Mouse (Mus musculus) embryonic fibroblast, embryonic 13.5 days (primary cell): ENCODE measurements at regions not wholly inside any gene's neighbourhood (a gene's known extent, or its start where the extent isn't known, plus 50 kb on each side); places are given as distances from the start of the nearest gene placed in this dataset.

ENCODE experiments used
- H3K27ac ChIP-seq: 2 replicates; pipeline ENCODE4 v1.5.1; 2012; ENCODE audit warnings: low read length, control low read depth, inconsistent platforms; ENCODE audit not compliant: insufficient read depth
- H3K4me1 ChIP-seq: 2 replicates; pipeline ENCODE4 v1.6.1; 2011; ENCODE audit warnings: low read length; ENCODE audit not compliant: control insufficient read depth, insufficient read depth
- H3K4me3 ChIP-seq: 2 replicates; pipeline ENCODE4 v1.5.1; 2011; ENCODE audit warnings: mild to moderate bottlenecking, control low read depth, low read length; ENCODE audit not compliant: insufficient read depth
- CTCF ChIP-seq: IDR thresholded peaks from 2 replicates; pipeline ENCODE4 v1.5.1; 2011; ENCODE audit warnings: mild to moderate bottlenecking, control low read depth, low read length, moderate library complexity, borderline replicate concordance; ENCODE audit not compliant: insufficient read depth
- POLR2A ChIP-seq: IDR thresholded peaks from 2 replicates; pipeline ENCODE4 v1.6.1; 2011; ENCODE audit warnings: low read depth, mild to moderate bottlenecking, control low read depth, low read length, moderate library complexity

- Histone ChIP-seq H3K4me3 (no peak overlapping the region), H3K4me1 (no peaks in the 10 kb centered on the region), H3K27ac (no peak overlapping the region)
- no peak for TF ChIP-seq POLR2A
- TF ChIP-seq CTCF = peak; percentile 34; the same call in 1 of the 2 replicates
These were observed 191.4 kb downstream of the Prdm2 start for GRCm38 (mm10) chr4:143021242-143021881.

GRCm38 (mm10) chr4:143020658-143021057, 192.1 kb downstream of the Prdm2 start:
- H3K27ac ChIP-seq = no peak overlapping the region
- H3K4me3 ChIP-seq = no peak overlapping the region
- no peaks in the 10 kb centered on the region for H3K4me1 ChIP-seq
- TF ChIP-seq POLR2A (no peak), CTCF (no peak)

- Histone ChIP-seq H3K4me3 (no peak overlapping the region), H3K27ac (no peak overlapping the region), H3K4me1 (no peaks in the 10 kb centered on the region)
- TF ChIP-seq CTCF = no peak
- no peak for TF ChIP-seq POLR2A
These were observed 199.9 kb downstream of the Prdm2 start for GRCm38 (mm10) chr4:143012900-143013299.

- Histone ChIP-seq H3K4me1 (no peaks in the 10 kb centered on the region), H3K4me3 (no peak overlapping the region), H3K27ac (no peak overlapping the region)
- no peak for TF ChIP-seq CTCF
- TF ChIP-seq POLR2A = no peak
These were observed 210.8 kb downstream of the Prdm2 start for GRCm38 (mm10) chr4:143001961-143002360.

GRCm38 (mm10) chr4:143001486-143001885, 211.3 kb downstream of the Prdm2 start:
- no peak overlapping the region for H3K27ac ChIP-seq
- TF ChIP-seq CTCF (no peak), POLR2A (no peak)
- no peak overlapping the region for H3K4me3 ChIP-seq
- H3K4me1 ChIP-seq = no peaks in the 10 kb centered on the region

GRCm38 (mm10) chr4:142996406-142996805, 216.4 kb downstream of the Prdm2 start:
- TF ChIP-seq POLR2A (no peak), CTCF (no peak)
- H3K4me3 ChIP-seq = no peak overlapping the region
- H3K27ac ChIP-seq = no peak overlapping the region
- no peaks in the 10 kb centered on the region for H3K4me1 ChIP-seq

- TF ChIP-seq POLR2A (no peak), CTCF (no peak)
These were observed 221.4 kb downstream of the Prdm2 start for GRCm38 (mm10) chr4:142991401-142991800.

GRCm38 (mm10) chr4:142989175-142989574, 223.6 kb downstream of the Prdm2 start:
- no peak overlapping the region for H3K27ac ChIP-seq
- H3K4me3 ChIP-seq = no peak overlapping the region
- no peak for TF ChIP-seq POLR2A
- no peaks in the 10 kb centered on the region for H3K4me1 ChIP-seq

More at GRCm38 (mm10) chr4:142991401-142991800, 221.4 kb downstream of the Prdm2 start:
- no peak overlapping the region for H3K4me3 ChIP-seq
- no peak overlapping the region for H3K27ac ChIP-seq
- H3K4me1 ChIP-seq = no peaks in the 10 kb centered on the region

- Histone ChIP-seq H3K4me3 (no peak overlapping the region), H3K27ac (no peak overlapping the region), H3K4me1 (no peaks in the 10 kb centered on the region)
- TF ChIP-seq CTCF = no peak
These were observed 229.5 kb downstream of the Prdm2 start for GRCm38 (mm10) chr4:142983295-142983624.

- H3K27ac ChIP-seq = no peak overlapping the region
- TF ChIP-seq CTCF (no peak), POLR2A (no peak)
These were observed 230.1 kb downstream of the Prdm2 start for GRCm38 (mm10) chr4:142982585-142983294.

GRCm38 (mm10) chr4:142975620-142976019, 237.2 kb downstream of the Prdm2 start:
- H3K4me3 ChIP-seq = no peak overlapping the region
- TF ChIP-seq CTCF (no peak), POLR2A (no peak)
- H3K27ac ChIP-seq = no peak overlapping the region
- H3K4me1 ChIP-seq = no peaks in the 10 kb centered on the region

More at GRCm38 (mm10) chr4:142982585-142983294, 230.1 kb downstream of the Prdm2 start:
- Histone ChIP-seq H3K4me1 (no peaks in the 10 kb centered on the region), H3K4me3 (no peak overlapping the region)
